Mouse (Mus musculus) stomach, embryonic 15.5 days (tissue): ENCODE measurements around the gene Chrnb1. TPM values are rescaled to one million over a fixed set of nuclear protein-coding genes. Genes with fewer than 3 reads are reported as not detected.
A peak's percentile ranks its signal among the peaks of the same experiment; 100 is the strongest.

Source experiments
- ATAC-seq: fragments of 200-750 bp; cut with Nextera tagmentation; 2 replicates; pipeline ENCODE4 v1.8.0; 2017; ENCODE audit warnings: low read depth, moderate number of reproducible peaks, moderate TSS enrichment; ENCODE audit not compliant: insufficient read depth, low FRiP score
- H3K27ac ChIP-seq: fragments of 300-500 bp; sonication (generic); 2 replicates; pipeline ENCODE4 v1.5.1; 2015; ENCODE audit warnings: mild to moderate bottlenecking, inconsistent platforms
- H3K27me3 ChIP-seq: fragments of 300-500 bp; sonication (generic); replicated peaks from 2 replicates; pipeline ENCODE4 v1.6.1; 2015; ENCODE audit warnings: inconsistent platforms
- H3K36me3 ChIP-seq: fragments of 300-500 bp; sonication (generic); 2 replicates; pipeline ENCODE4 v1.6.1; 2015; ENCODE audit warnings: inconsistent platforms
- H3K4me1 ChIP-seq: fragments of 300-500 bp; sonication (generic); 2 replicates; pipeline ENCODE4 v1.6.1; 2015; ENCODE audit warnings: inconsistent platforms
- H3K4me2 ChIP-seq: fragments of 300-500 bp; sonication (generic); 2 replicates; pipeline ENCODE4 v1.6.1; 2015; ENCODE audit warnings: mild to moderate bottlenecking, inconsistent platforms
- H3K4me3 ChIP-seq: fragments of 300-500 bp; sonication (generic); replicated peaks from 2 replicates; pipeline ENCODE4 v1.5.1; 2015; ENCODE audit warnings: inconsistent platforms
- H3K9ac ChIP-seq: fragments of 300-500 bp; sonication (generic); 2 replicates; pipeline ENCODE4 v1.6.1; 2015; ENCODE audit warnings: inconsistent platforms
- H3K9me3 ChIP-seq: fragments of 300-500 bp; sonication (generic); 2 replicates; pipeline ENCODE4 v1.6.1; 2016; ENCODE audit warnings: inconsistent platforms
- WGBS: fragments of 180-500 bp; shearing (Covaris S2); methylation state at CpG from one replicate; pipeline ENCODE4 v1.1.7; 2015; 5-methylcytosine and 5-hydroxymethylcytosine counted together
- polyA plus RNA-seq: library from polyadenylated mRNA; unstranded; fragments of >200 nt; fragmentation: Nextera tagmentation; extraction: Ambion mirVana; gene quantifications from 2 replicates; pipeline ENCODE4 v1.2.1, GENCODE M21; 2015

The Chrnb1 gene
- polyA plus RNA-seq, 1 experiment from 2014 or later: 5.1 TPM

DNA sequence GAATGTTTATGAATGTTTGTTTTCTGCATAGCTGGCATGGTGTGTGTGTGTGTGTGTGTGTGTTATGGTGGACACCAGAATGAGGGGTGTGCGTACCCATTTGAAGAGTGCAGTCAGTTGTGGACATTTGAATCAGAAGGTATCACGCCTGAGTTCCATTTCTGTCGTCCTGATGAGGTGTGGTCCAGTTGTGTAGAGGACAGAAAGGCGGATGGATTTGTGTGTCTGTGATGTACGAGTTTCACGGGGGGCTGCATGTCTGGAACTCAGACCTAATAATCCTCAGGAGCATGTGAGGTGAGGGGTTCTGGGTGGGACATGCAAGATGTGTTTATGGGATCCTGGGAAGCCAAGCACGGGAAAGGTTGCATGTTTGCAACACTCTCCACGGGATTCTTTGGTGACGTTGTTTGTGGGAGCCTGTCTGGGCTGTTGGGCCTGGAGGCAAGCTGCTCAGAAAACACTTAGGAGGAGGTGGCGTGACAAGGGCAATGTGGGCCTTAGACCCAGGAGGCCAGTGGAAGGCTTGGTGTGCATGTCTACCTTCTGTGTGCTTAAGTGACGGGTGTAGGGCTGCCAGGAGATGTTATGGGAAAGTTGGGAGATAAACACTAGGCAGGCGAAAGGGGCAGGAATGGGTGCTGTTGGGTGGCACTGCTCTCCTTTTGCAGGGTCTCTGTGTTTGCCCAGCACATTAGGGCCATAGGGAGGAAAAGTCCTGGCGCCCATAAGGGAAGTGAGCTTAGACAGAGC is 28.7 kb downstream of the Chrnb1 start:
- Histone ChIP-seq H3K4me2 (peak overlapping the region; percentile 72), H3K9me3 (no peaks in the 10 kb centered on the region), H3K9ac (0 out of 2 replicates have a peak overlapping the region, but pooled peaks have one; percentile 92), H3K4me1 (peaks cover 18% of the 10 kb centered on the region), H3K4me3 (peak overlapping the region; percentile 88), H3K27ac (peak overlapping the region; percentile 92; the same call in 1 of the 2 replicates), H3K27me3 (no peaks in the 10 kb centered on the region), H3K36me3 (no peaks in the 10 kb centered on the region; the same call in 1 of the 2 replicates)
- ATAC-seq: 0 out of 2 replicates have a peak, but pooled peaks have one; percentile 15
- WGBS: 49% methylated on average over 13 of the region's 13 CpGs

- Histone ChIP-seq H3K27me3 (no peaks in the 10 kb centered on the region), H3K27ac (peak overlapping the region; percentile 92), H3K4me3 (peak overlapping the region; percentile 88), H3K36me3 (no peaks in the 10 kb centered on the region; the same call in 1 of the 2 replicates), H3K4me2 (peak overlapping the region; percentile 72), H3K9ac (peak overlapping the region; percentile 92), H3K9me3 (no peaks in the 10 kb centered on the region), H3K4me1 (peaks cover 18% of the 10 kb centered on the region)
- ATAC-seq: peak; percentile 81
- WGBS: under 1% methylated on average over 36 of the region's 37 CpGs
Measured at GRCm38 (mm10) chr11:69766126-69766609, 29.6 kb downstream of the Chrnb1 start.

DNA sequence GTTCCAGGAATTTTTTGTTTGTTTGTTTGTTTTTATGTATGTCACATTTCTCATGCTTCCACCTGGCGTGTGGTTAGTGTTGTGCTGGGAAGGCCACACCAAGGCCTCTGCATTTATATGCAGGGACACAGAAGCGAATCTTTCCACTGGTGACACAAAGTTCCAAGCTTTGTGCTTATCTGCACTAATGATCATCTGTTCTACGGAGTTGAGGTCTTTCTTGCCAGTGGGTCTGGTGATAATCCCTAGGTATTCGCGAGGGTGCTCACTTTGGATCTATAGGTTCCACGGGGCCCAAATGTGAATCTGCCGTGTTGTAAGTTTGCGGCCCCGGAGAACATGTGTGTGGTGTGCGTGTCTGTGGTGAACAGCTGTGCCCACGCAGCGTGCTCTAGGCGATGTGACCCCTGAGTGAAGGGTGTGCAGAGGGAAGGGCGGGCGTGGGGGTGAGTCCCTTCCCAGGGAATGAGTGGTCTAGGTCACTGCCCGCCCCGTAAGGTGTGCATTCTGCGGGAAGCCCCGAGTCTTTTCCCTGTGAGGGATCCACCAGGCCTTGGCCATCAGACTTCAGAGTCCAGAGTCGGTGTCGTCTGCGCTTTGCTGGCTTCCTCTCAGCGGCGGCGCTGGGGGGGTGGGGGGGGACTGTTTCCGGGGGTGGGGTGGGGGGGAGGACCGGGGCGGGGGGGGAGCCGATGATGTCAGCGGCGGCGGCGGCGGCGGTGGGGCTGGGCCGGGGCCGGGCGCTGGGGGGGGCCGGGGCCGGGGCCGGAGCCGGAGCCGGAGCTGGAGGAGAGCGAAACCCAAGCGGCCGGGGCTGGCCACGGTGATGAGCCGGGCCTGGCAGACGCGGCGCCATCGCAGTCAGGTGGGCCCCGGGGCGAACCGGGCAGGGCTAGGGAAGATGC is 30.3 kb downstream of the Chrnb1 start, which contains the start of gene Zbtb4:
TSS of gene Zbtb4 (plus strand) at position 692 of the 905 bp plus-strand sequence.
- Histone ChIP-seq H3K4me1 (peaks cover 18% of the 10 kb centered on the region), H3K27me3 (no peaks in the 10 kb centered on the region), H3K4me3 (peak within 1 kb of the TSS; percentile 88), H3K4me2 (peak within 1 kb of the TSS; percentile 72), H3K9ac (peak within 1 kb of the TSS; percentile 92), H3K36me3 (no peaks in the 10 kb centered on the region; the same call in 1 of the 2 replicates), H3K9me3 (no peaks in the 10 kb centered on the region), H3K27ac (peak within 1 kb of the TSS; percentile 92)
- peak; percentile 40; the same call in 1 of the 2 replicates for ATAC-seq
- WGBS: 17% methylated on average over 40 of the region's 55 CpGs

DNA sequence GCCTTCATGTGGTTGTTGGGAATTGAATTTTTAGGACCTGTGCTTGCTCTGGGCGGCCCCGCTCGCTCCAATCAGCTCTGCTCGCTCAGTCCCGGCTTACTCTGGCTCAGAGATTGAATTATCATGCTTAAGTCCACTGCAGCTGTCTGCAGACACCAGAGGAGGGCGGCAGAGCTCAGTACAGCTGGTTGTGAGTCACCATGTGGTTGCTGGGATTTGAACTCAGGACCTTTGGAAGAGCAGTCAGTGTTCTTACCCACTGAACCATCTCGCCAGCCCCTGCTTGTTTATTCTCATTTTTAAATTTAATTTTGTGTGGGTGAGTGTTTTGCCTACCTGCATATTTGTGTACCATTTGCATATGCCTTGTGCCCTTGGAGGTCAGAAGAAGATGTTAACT is 32.2 kb downstream of the Chrnb1 start:
- no peaks in the 10 kb centered on the region for H3K27me3 ChIP-seq
- H3K36me3 ChIP-seq: no peaks in the 10 kb centered on the region
- peaks cover 28% of the 10 kb centered on the region for H3K4me1 ChIP-seq
- no peak overlapping the region for H3K4me3 ChIP-seq
- WGBS: 68% methylated on average over 7 of the region's 7 CpGs
- no peak overlapping the region for H3K4me2 ChIP-seq
- no peak overlapping the region for H3K9ac ChIP-seq
- ATAC-seq: no peak
- H3K9me3 ChIP-seq: no peaks in the 10 kb centered on the region
- H3K27ac ChIP-seq: no peak overlapping the region

DNA sequence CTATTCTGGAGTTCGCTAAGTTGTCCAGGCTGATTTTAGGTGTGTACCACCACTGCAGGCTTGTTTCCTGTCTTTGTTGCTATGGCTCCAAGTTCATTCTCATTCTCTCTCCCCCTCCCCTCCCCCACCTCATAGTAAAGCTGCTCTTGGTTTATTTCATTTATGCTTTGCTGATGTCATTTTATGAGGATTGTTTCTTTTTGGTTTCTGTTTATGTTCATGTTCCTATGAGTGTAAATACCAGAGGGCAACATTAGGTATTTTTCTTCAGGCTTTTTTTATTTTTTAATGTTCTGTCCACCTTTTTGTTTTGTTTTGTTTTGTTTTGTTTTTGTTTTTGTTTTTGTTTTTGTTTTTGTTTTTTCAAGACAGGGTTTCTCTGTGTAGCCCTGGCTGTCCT is 33.9 kb downstream of the Chrnb1 start, which contains the start of gene Slc35g3:
TSS of gene Slc35g3 (minus strand) at position 101 of the 400 bp plus-strand sequence.
- Histone ChIP-seq H3K4me2 (no peak within 1 kb of the TSS), H3K9ac (no peak within 1 kb of the TSS), H3K4me1 (peaks cover 24% of the 10 kb centered on the region), H3K4me3 (no peak within 1 kb of the TSS), H3K36me3 (no peaks in the 10 kb centered on the region), H3K27ac (no peak within 1 kb of the TSS), H3K9me3 (no peaks in the 10 kb centered on the region), H3K27me3 (no peaks in the 10 kb centered on the region)
- WGBS: 75% methylated on average over 1 of the region's 1 CpGs
- ATAC-seq: no peak

- Histone ChIP-seq H3K9ac (no peak overlapping the region), H3K4me1 (peaks cover 27% of the 10 kb centered on the region), H3K27me3 (no peaks in the 10 kb centered on the region), H3K27ac (no peak overlapping the region), H3K9me3 (no peaks in the 10 kb centered on the region), H3K36me3 (no peaks in the 10 kb centered on the region), H3K4me2 (no peak overlapping the region), H3K4me3 (no peak overlapping the region)
- ATAC-seq: no peak
- WGBS: 93% methylated on average over 7 of the region's 7 CpGs
Measured at GRCm38 (mm10) chr11:69760901-69761200, 34.9 kb downstream of the Chrnb1 start.

GRCm38 (mm10) chr11:69760160-69760900 is 35.4 kb downstream of the Chrnb1 start:
- H3K4me3 ChIP-seq: no peak overlapping the region
- peak overlapping the region; percentile 76 for H3K4me2 ChIP-seq
- H3K9ac ChIP-seq: no peak overlapping the region
- H3K27me3 ChIP-seq: no peaks in the 10 kb centered on the region
- WGBS: 77% methylated on average over 14 of the region's 14 CpGs
- peaks cover 28% of the 10 kb centered on the region for H3K4me1 ChIP-seq
- ATAC-seq: no peak
- H3K27ac ChIP-seq: peak overlapping the region; percentile 99
- no peaks in the 10 kb centered on the region for H3K36me3 ChIP-seq
- H3K9me3 ChIP-seq: no peaks in the 10 kb centered on the region

DNA sequence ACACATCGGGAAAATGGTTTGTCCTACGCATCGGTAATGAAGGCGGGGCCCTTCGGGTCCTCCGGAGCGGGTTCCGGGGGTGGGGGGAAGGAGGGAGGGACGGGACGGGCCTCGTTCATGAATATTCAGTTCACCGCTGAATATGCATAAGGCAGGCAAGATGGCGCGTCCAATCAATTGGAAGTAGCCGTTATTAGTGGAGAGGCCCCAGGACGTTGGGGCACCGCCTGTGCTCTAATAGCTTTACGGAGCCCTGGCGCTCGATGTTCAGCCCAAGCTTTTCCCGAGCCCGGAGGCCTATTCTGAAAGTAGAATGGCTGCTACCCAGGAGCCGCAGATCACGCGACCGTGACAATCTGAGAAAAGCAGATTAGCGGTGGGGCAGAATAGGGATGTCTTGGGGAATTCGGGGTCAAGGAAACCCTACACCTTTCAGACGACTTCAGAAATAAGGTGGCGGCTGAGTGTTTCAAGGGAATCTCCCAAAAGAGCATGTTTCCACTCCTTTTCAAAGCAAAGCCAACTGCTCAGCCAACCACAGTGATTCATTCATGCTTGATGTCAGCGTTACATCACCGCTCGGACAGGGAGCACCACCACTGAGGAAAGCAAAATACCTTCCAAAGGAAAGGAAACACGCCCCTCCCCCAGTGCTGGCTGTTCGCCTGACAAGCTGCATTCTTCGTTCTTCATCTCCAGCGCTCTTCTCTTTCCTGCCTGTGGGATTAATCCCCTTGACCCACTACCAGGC is 36.6 kb downstream of the Chrnb1 start:
- WGBS: under 1% methylated on average over 37 of the region's 37 CpGs
- ATAC-seq: peak; percentile 88
- H3K27me3 ChIP-seq: no peaks in the 10 kb centered on the region
- peak overlapping the region; percentile 58 for H3K4me3 ChIP-seq
- H3K36me3 ChIP-seq: no peaks in the 10 kb centered on the region
- H3K9ac ChIP-seq: peak overlapping the region; percentile 42; the same call in 1 of the 2 replicates
- H3K4me2 ChIP-seq: peak overlapping the region; percentile 76
- no peaks in the 10 kb centered on the region for H3K9me3 ChIP-seq
- peaks cover 28% of the 10 kb centered on the region for H3K4me1 ChIP-seq
- H3K27ac ChIP-seq: peak overlapping the region; percentile 99

DNA sequence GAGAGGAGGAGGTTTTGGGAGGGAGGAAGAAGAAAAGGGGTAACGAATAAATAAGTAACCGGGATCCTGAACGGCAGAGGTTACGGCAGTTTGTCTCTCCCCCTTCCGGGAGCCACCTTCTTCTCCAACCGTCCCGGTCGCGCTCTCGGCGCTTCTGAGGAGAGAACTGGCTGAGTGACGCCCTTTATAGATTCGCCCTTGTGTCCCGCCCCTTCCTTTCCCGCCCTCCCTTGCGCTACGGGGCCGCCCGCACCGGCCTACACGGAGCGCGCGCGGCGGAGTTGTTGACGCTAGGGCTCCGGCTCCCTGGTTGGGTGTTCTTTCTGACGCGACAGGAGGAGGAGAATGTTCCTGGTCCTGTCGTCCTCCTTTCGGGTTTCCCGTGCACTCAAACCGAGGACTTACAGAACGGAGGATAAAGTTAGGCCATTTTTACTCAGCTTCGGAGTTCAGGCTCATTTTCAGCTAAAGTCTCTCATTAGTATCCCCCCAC is 37.2 kb downstream of the Chrnb1 start, which contains the start of gene Polr2a:
TSS of gene Polr2a (minus strand) at position 160 of the 493 bp plus-strand sequence.
- H3K9me3 ChIP-seq: no peaks in the 10 kb centered on the region
- peak; percentile 94 for ATAC-seq
- 0% methylated on average over 36 of the region's 36 CpGs for WGBS

GRCm38 (mm10) chr11:69758090-69758456 is 37.7 kb downstream of the Chrnb1 start:
- Histone ChIP-seq H3K27me3 (no peaks in the 10 kb centered on the region), H3K4me3 (peak overlapping the region; percentile 58), H3K36me3 (no peaks in the 10 kb centered on the region), H3K9ac (peak overlapping the region; percentile 60; the same call in 1 of the 2 replicates), H3K4me1 (peaks cover 28% of the 10 kb centered on the region), H3K4me2 (peak overlapping the region; percentile 59), H3K9me3 (no peaks in the 10 kb centered on the region), H3K27ac (peak overlapping the region; percentile 99)
- under 1% methylated on average over 26 of the region's 26 CpGs for WGBS
- ATAC-seq: peak; percentile 85

More for the DNA sequence above, 37.2 kb downstream of the Chrnb1 start, which contains the start of gene Polr2a:
- no peaks in the 10 kb centered on the region for H3K27me3 ChIP-seq
- no peaks in the 10 kb centered on the region for H3K36me3 ChIP-seq
- H3K4me2 ChIP-seq: peak within 1 kb of the TSS; percentile 76
- H3K9ac ChIP-seq: peak within 1 kb of the TSS; percentile 60; the same call in 1 of the 2 replicates
- H3K4me3 ChIP-seq: peak within 1 kb of the TSS; percentile 58
- peaks cover 28% of the 10 kb centered on the region for H3K4me1 ChIP-seq
- H3K27ac ChIP-seq: peak within 1 kb of the TSS; percentile 99
